Mouse (Mus musculus) thymus, postnatal 36 days (tissue): ENCODE measurements around the gene Zmat5.
A peak's percentile ranks its signal among the peaks of the same experiment; 100 is the strongest.

Experiments used
- DNase-seq, 2 experiments: peaks; one replicate each; pipeline ENCODE4 v3.0.0; 2022; ENCODE audit warnings: mixed read lengths in 2 of 2

Zmat5 gene

DNA sequence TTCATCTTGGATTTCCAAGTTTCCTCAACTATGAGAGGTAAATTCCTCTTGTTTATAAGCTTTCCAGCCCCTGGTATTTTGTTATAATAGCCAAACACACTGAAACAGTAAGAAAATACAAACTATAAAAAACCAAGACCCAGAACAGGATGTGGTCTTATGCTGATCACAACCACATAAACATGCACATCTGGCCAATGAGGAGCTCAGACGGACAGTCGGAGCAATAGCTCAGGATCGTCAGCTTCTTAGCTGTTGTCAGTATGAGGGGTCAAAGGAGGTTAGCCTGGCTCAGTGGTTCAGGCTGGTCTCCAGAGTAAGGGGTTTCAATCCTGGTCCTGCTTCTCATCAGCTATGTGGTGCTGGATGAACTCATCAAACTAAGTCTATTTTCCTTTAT is 78.6 kb downstream of the Zmat5 start:
- DNase-seq = no peak

DNA sequence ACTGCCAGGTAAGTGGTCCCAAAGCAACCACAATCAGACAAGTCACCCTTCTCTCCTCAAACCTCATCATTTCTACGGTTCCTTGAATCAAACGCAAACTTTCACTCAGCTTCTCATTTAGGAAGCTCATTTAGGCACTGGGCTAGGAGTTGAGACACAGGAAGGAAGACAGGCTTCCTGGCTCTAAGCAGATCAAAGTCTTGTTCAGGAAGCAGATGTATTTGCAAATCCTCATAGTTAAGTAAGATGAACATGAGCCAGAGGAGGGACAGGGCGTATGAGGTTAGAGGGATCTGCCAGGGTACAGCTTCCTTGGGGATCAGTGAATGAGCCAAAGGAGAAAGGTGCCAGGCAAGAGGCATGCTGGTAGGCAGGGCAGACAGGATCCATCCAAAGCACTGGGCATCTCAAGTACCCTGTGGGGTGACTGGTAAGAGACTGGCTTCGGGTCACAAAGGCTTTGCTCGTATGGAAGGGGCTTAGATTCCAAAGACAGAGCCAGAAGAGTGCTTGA is 80.2 kb downstream of the Zmat5 start:
- DNase-seq = peak in 1 of 2 experiments; percentile 6
